Mouse (Mus musculus) neutrophil, adult 59 days (primary cell): ENCODE measurements around the gene Wnt3. TPM values are rescaled to one million over a fixed set of nuclear protein-coding genes. Genes with fewer than 3 reads are reported as not detected.

ENCODE experiments used
- total RNA-seq, 2 experiments: library from RNA; stranded (reverse); gene quantifications; 1 replicate in 1 of 2; 2 replicates in 1 of 2; pipeline ENCODE4 v1.2.4; 2023

Gene Wnt3
- not detected for total RNA-seq

GRCm38 (mm10) chr11:103773387-103774227 is at the start of gene Wnt3:
Gene Wnt3 (plus strand): TSS chr11:103774150.

GRCm38 (mm10) chr11:103749306-103750089 is 24.5 kb upstream of the Wnt3 start, which contains the start of gene Wnt9b:
Gene Wnt9b (minus strand): TSS chr11:103749821.

Other genes starting within 250 kb of the Wnt3 start
- not detected for gene Gm884, start 153.0 kb upstream of the Wnt3 start, total RNA-seq
- gene Lyzl6, start 135.3 kb upstream of the Wnt3 start, total RNA-seq, result not detected
- not detected for gene Rprml, start 124.6 kb upstream of the Wnt3 start, total RNA-seq
- gene Gosr2, start 76.3 kb upstream of the Wnt3 start, total RNA-seq, result 10 to 100 TPM; 44.0 to 46.4 TPM
- not detected for gene Wnt9b, start 24.3 kb upstream of the Wnt3 start, total RNA-seq
- gene Nsf, start 179.9 kb downstream of the Wnt3 start, total RNA-seq, result 10 to 100 TPM; 45.6 to 48.6 TPM
- 10 to 100 TPM; 24.5 to 28.5 TPM for gene Arf2, start 192.6 kb downstream of the Wnt3 start, total RNA-seq